Mouse (Mus musculus): ENCODE data around the gene Ptprg.

- TF ChIP-seq POLR2A (IDR thresholded peaks at IDR 0.05; ENCODE audit: control insufficient read depth, low read depth, low read length) = no peak
- no peak for TF ChIP-seq CTCF (IDR thresholded peaks at IDR 0.05; ENCODE audit: control insufficient read depth, insufficient read depth, insufficient replicate concordance, low read depth, low read length)
Measured at GRCm38 (mm10) chr14:12107991-12108390, 554.7 kb downstream of the Ptprg start.
